Mouse (Mus musculus) heart, embryonic 15.5 days (tissue): Measurements from ENCODE around the gene Itga9. TPM values are rescaled to one million over a fixed set of nuclear protein-coding genes. Genes with fewer than 3 reads are reported as not detected.
A peak's percentile ranks its signal among the peaks of the same experiment; 100 is the strongest.

Experiments used
- ATAC-seq: fragments of 200-750 bp; cut with Nextera tagmentation; replicated peaks from 2 replicates; pipeline ENCODE4 v1.8.0; 2017; ENCODE audit warnings: low read depth, moderate TSS enrichment; ENCODE audit not compliant: insufficient number of reproducible peaks, insufficient read depth, low FRiP score
- H3K27ac ChIP-seq: fragments of 300-500 bp; sonication (generic); 2 replicates; pipeline ENCODE4 v1.5.1; 2015; ENCODE audit warnings: mild to moderate bottlenecking, inconsistent platforms
- H3K27me3 ChIP-seq: fragments of 300-500 bp; sonication (generic); 2 replicates; pipeline ENCODE4 v1.6.1; 2015; ENCODE audit warnings: inconsistent platforms
- H3K36me3 ChIP-seq: fragments of 300-500 bp; sonication (generic); 2 replicates; pipeline ENCODE4 v1.6.1; 2015; ENCODE audit warnings: mild to moderate bottlenecking, inconsistent platforms
- H3K4me1 ChIP-seq: fragments of 300-500 bp; sonication (generic); replicated peaks from 2 replicates; pipeline ENCODE4 v1.6.1; 2015; ENCODE audit warnings: inconsistent platforms
- H3K4me2 ChIP-seq: fragments of 300-500 bp; sonication (generic); 2 replicates; pipeline ENCODE4 v1.6.1; 2015; ENCODE audit warnings: inconsistent platforms, mild to moderate bottlenecking, moderate library complexity
- H3K4me3 ChIP-seq: fragments of 300-500 bp; sonication (generic); 2 replicates; pipeline ENCODE4 v1.5.1; 2015; ENCODE audit warnings: mild to moderate bottlenecking, inconsistent platforms
- H3K9ac ChIP-seq: fragments of 300-500 bp; sonication (generic); 2 replicates; pipeline ENCODE4 v1.6.1; 2015; ENCODE audit warnings: mild to moderate bottlenecking, inconsistent platforms
- H3K9me3 ChIP-seq: fragments of 300-500 bp; sonication (generic); replicated peaks from 2 replicates; pipeline ENCODE4 v1.6.1; 2016; ENCODE audit warnings: inconsistent platforms
- WGBS: fragments of 180-500 bp; shearing (Covaris S2); methylation state at CpG from one replicate; pipeline ENCODE4 v1.1.7; 2015; ENCODE audit warnings: mixed read lengths; 5-methylcytosine and 5-hydroxymethylcytosine counted together
- polyA plus RNA-seq: library from polyadenylated mRNA; unstranded; fragments of >200 nt; fragmentation: Nextera tagmentation; extraction: Ambion mirVana; gene quantifications from 2 replicates; pipeline ENCODE4 v1.2.1, GENCODE M21; 2015

Itga9 gene
- 12.0 and 13.5 TPM in 2 replicates for polyA plus RNA-seq

- Histone ChIP-seq H3K4me3 (peak within 1 kb of the TSS; percentile 74), H3K27ac (peak within 1 kb of the TSS; percentile 69), H3K27me3 (0 out of 2 replicates have a peak, but pooled peaks cover 11% of the 10 kb centered on the region), H3K4me1 (peaks cover 44% of the 10 kb centered on the region), H3K9ac (peak within 1 kb of the TSS; percentile 87), H3K9me3 (no peaks in the 10 kb centered on the region), H3K4me2 (peak within 1 kb of the TSS; percentile 80), H3K36me3 (no peaks in the 10 kb centered on the region)
- peak; percentile 80 for ATAC-seq
- 11% methylated on average over 38 of the region's 42 CpGs for WGBS
These were observed at the start of gene Itga9 for GRCm38 (mm10) chr9:118606148-118606816. Gene Itga9 (plus strand): TSS chr9:118606690.

GRCm38 (mm10) chr9:118556951-118557780 lies 49.3 kb upstream of the Itga9 start:
- H3K4me3 ChIP-seq: no peak overlapping the region
- H3K4me1 ChIP-seq: no peaks in the 10 kb centered on the region
- H3K9me3 ChIP-seq: no peaks in the 10 kb centered on the region
- peaks cover 80% of the 10 kb centered on the region for H3K36me3 ChIP-seq
- no peak overlapping the region for H3K27ac ChIP-seq
- no peak overlapping the region for H3K4me2 ChIP-seq
- no peak for ATAC-seq
- no peaks in the 10 kb centered on the region for H3K27me3 ChIP-seq
- WGBS: 83% methylated on average over 24 of the region's 24 CpGs
- H3K9ac ChIP-seq: no peak overlapping the region

GRCm38 (mm10) chr9:118563356-118563755 lies 43.1 kb upstream of the Itga9 start:
- Histone ChIP-seq H3K9ac (no peak overlapping the region), H3K36me3 (peaks cover 88% of the 10 kb centered on the region), H3K4me3 (no peak overlapping the region), H3K27ac (no peak overlapping the region), H3K9me3 (no peaks in the 10 kb centered on the region), H3K27me3 (no peaks in the 10 kb centered on the region), H3K4me1 (no peaks in the 10 kb centered on the region), H3K4me2 (no peak overlapping the region)
- no peak for ATAC-seq
- 96% methylated on average over 11 of the region's 11 CpGs for WGBS

GRCm38 (mm10) chr9:118563866-118564265 lies 42.6 kb upstream of the Itga9 start:
- 90% methylated on average over 7 of the region's 7 CpGs for WGBS
- ATAC-seq: no peak

GRCm38 (mm10) chr9:118564696-118565095 lies 41.8 kb upstream of the Itga9 start:
- Histone ChIP-seq H3K4me1 (no peaks in the 10 kb centered on the region), H3K4me3 (no peak overlapping the region), H3K9ac (no peak overlapping the region), H3K9me3 (no peaks in the 10 kb centered on the region), H3K27ac (no peak overlapping the region), H3K36me3 (peaks cover 84% of the 10 kb centered on the region), H3K4me2 (no peak overlapping the region), H3K27me3 (no peaks in the 10 kb centered on the region)
- no peak for ATAC-seq
- 80% methylated on average over 16 of the region's 16 CpGs for WGBS

More at GRCm38 (mm10) chr9:118563866-118564265, 42.6 kb upstream of the Itga9 start:
- Histone ChIP-seq H3K36me3 (peaks cover 84% of the 10 kb centered on the region), H3K9ac (no peak overlapping the region), H3K4me2 (no peak overlapping the region), H3K4me1 (no peaks in the 10 kb centered on the region), H3K9me3 (no peaks in the 10 kb centered on the region), H3K27me3 (no peaks in the 10 kb centered on the region), H3K4me3 (no peak overlapping the region), H3K27ac (no peak overlapping the region)

GRCm38 (mm10) chr9:118569328-118569727 lies 37.2 kb upstream of the Itga9 start:
- Histone ChIP-seq H3K4me3 (no peak overlapping the region), H3K9ac (no peak overlapping the region), H3K27me3 (no peaks in the 10 kb centered on the region), H3K4me1 (no peaks in the 10 kb centered on the region), H3K4me2 (no peak overlapping the region), H3K27ac (no peak overlapping the region), H3K9me3 (no peaks in the 10 kb centered on the region), H3K36me3 (peaks cover 83% of the 10 kb centered on the region)
- WGBS: 87% methylated on average over 6 of the region's 6 CpGs
- no peak for ATAC-seq

- 73% methylated on average over 4 of the region's 4 CpGs for WGBS
- Histone ChIP-seq H3K4me2 (no peak overlapping the region), H3K27me3 (no peaks in the 10 kb centered on the region), H3K36me3 (peaks cover 82% of the 10 kb centered on the region), H3K9ac (no peak overlapping the region), H3K4me1 (no peaks in the 10 kb centered on the region), H3K4me3 (no peak overlapping the region), H3K27ac (no peak overlapping the region), H3K9me3 (no peaks in the 10 kb centered on the region)
- no peak for ATAC-seq
These were observed 35.6 kb upstream of the Itga9 start for GRCm38 (mm10) chr9:118570865-118571264.

GRCm38 (mm10) chr9:118571701-118572100 lies 34.8 kb upstream of the Itga9 start:
- WGBS: 91% methylated on average over 4 of the region's 4 CpGs
- H3K4me1 ChIP-seq: no peaks in the 10 kb centered on the region
- no peak overlapping the region for H3K27ac ChIP-seq
- ATAC-seq: no peak
- H3K27me3 ChIP-seq: no peaks in the 10 kb centered on the region
- no peaks in the 10 kb centered on the region for H3K9me3 ChIP-seq
- H3K4me2 ChIP-seq: no peak overlapping the region
- H3K9ac ChIP-seq: no peak overlapping the region
- no peak overlapping the region for H3K4me3 ChIP-seq
- H3K36me3 ChIP-seq: peaks cover 79% of the 10 kb centered on the region

GRCm38 (mm10) chr9:118574911-118575310 lies 31.6 kb upstream of the Itga9 start:
- Histone ChIP-seq H3K9ac (no peak overlapping the region), H3K4me3 (no peak overlapping the region), H3K36me3 (peaks cover 74% of the 10 kb centered on the region), H3K4me2 (no peak overlapping the region), H3K4me1 (no peaks in the 10 kb centered on the region), H3K27ac (no peak overlapping the region), H3K27me3 (no peaks in the 10 kb centered on the region), H3K9me3 (no peaks in the 10 kb centered on the region)
- 88% methylated on average over 5 of the region's 5 CpGs for WGBS
- ATAC-seq: no peak

- no peaks in the 10 kb centered on the region for H3K27me3 ChIP-seq
- peaks cover 5% of the 10 kb centered on the region; the same call in 1 of the 2 replicates for H3K4me1 ChIP-seq
- H3K9me3 ChIP-seq: no peaks in the 10 kb centered on the region
- H3K4me2 ChIP-seq: no peak overlapping the region
- H3K4me3 ChIP-seq: no peak overlapping the region
- WGBS: 69% methylated on average over 6 of the region's 6 CpGs
- peaks cover 36% of the 10 kb centered on the region for H3K36me3 ChIP-seq
- no peak overlapping the region for H3K27ac ChIP-seq
- ATAC-seq: no peak
- H3K9ac ChIP-seq: no peak overlapping the region
These were observed 26.1 kb upstream of the Itga9 start for GRCm38 (mm10) chr9:118580371-118580770.

GRCm38 (mm10) chr9:118582757-118583156 lies 23.7 kb upstream of the Itga9 start:
- 0 out of 2 replicates have a peak, but pooled peaks have one; percentile 30 for ATAC-seq
- Histone ChIP-seq H3K4me2 (no peak overlapping the region), H3K9me3 (no peaks in the 10 kb centered on the region), H3K36me3 (peaks cover 18% of the 10 kb centered on the region), H3K9ac (no peak overlapping the region), H3K4me1 (peaks cover 5% of the 10 kb centered on the region), H3K27me3 (no peaks in the 10 kb centered on the region), H3K4me3 (no peak overlapping the region), H3K27ac (no peak overlapping the region)
- WGBS: 58% methylated on average over 6 of the region's 6 CpGs
